Mouse (Mus musculus) forebrain, embryonic 14.5 days (tissue): ENCODE data around the gene Fga. TPM values are rescaled to one million over a fixed set of nuclear protein-coding genes. Genes with fewer than 3 reads are reported as not detected.

Source experiments
- ATAC-seq: fragments of 200-750 bp; cut with Nextera tagmentation; 2 replicates; pipeline ENCODE4 v1.8.0; 2017; ENCODE audit warnings: mild to moderate bottlenecking, moderate library complexity
- DNase-seq: peaks from one replicate; pipeline ENCODE4 v3.0.0-alpha.2; 2015; ENCODE audit warnings: low spot score
- H3K27ac ChIP-seq: fragments of 300-500 bp; sonication (generic); 2 replicates; pipeline ENCODE4 v1.5.1; 2014; ENCODE audit warnings: low read depth, mild to moderate bottlenecking, control low read depth, low read length, moderate library complexity
- H3K27me3 ChIP-seq: fragments of 300-500 bp; sonication (generic); replicated peaks from 2 replicates; pipeline ENCODE4 v1.6.1; 2014; ENCODE audit warnings: low read length, control low read depth, mixed read lengths; ENCODE audit not compliant: control insufficient read depth, insufficient read depth
- H3K36me3 ChIP-seq: fragments of 300-500 bp; sonication (generic); 2 replicates; pipeline ENCODE4 v1.6.1; 2014; ENCODE audit warnings: low read length, control low read depth; ENCODE audit not compliant: control insufficient read depth, insufficient read depth
- H3K4me1 ChIP-seq: fragments of 300-500 bp; sonication (generic); 2 replicates; pipeline ENCODE4 v1.6.1; 2014; ENCODE audit warnings: antibody characterized with exemption, low read length, control low read depth; ENCODE audit not compliant: control insufficient read depth, insufficient read depth
- H3K4me2 ChIP-seq: fragments of 300-500 bp; sonication (generic); 2 replicates; pipeline ENCODE4 v1.6.1; 2014; ENCODE audit warnings: mild to moderate bottlenecking, control low read depth, low read length
- H3K4me3 ChIP-seq: fragments of 300-500 bp; sonication (generic); 2 replicates; pipeline ENCODE4 v1.5.1; 2014; ENCODE audit warnings: low read depth, low read length, control low read depth
- H3K9ac ChIP-seq: fragments of 300-500 bp; sonication (generic); 2 replicates; pipeline ENCODE4 v1.6.1; 2014; ENCODE audit warnings: mild to moderate bottlenecking, low read length, control low read depth, moderate library complexity
- H3K9me3 ChIP-seq: fragments of 300-500 bp; sonication (generic); replicated peaks from 2 replicates; pipeline ENCODE4 v1.6.1; 2016; ENCODE audit warnings: low read length, control low read depth, mixed read lengths; ENCODE audit not compliant: control insufficient read depth
- WGBS: fragments of 180-500 bp; shearing (Covaris S2); extraction: QIAGEN DNeasy Blood & Tissue Kit; methylation state at CpG from one replicate; pipeline ENCODE4 v1.1.7; 2014; 5-methylcytosine and 5-hydroxymethylcytosine counted together
- polyA plus RNA-seq: library from polyadenylated mRNA; unstranded; fragments of >200 nt; fragmentation: Nextera tagmentation; extraction: Ambion mirVana; gene quantifications from 2 replicates; pipeline ENCODE4 v1.2.1, GENCODE M21; 2014

Fga gene
- polyA plus RNA-seq, 1 experiment from 2014 or later = not detected

DNA sequence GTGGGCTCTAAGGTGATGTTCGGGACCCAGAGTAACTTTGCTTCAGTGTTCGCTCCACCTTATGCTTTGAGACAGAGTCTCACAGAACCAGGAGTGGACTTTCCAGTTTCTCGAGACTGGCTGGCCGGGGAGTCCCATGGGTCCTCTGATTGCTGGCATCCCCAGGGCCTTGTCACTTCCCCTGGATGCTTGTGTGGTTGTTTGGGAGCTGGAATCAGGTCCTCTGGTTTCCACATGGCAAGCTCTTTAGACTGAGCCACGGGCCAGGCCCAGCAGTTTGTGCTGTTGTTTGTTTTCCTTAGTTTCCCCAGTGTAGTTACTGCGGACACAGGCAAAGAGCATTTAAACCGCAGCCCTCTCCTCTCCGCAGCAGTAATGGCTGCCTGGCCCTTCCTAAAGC lies 7.9 kb downstream of the Fga start:
- WGBS = 84% methylated on average over 8 of the region's 8 CpGs
- Histone ChIP-seq H3K9me3 (no peaks in the 10 kb centered on the region), H3K9ac (no peak overlapping the region), H3K27ac (no peak overlapping the region), H3K4me1 (no peaks in the 10 kb centered on the region), H3K4me3 (no peak overlapping the region), H3K4me2 (no peak overlapping the region), H3K36me3 (no peaks in the 10 kb centered on the region), H3K27me3 (no peaks in the 10 kb centered on the region)
- ATAC-seq = no peak
- DNase-seq = no peak

DNA sequence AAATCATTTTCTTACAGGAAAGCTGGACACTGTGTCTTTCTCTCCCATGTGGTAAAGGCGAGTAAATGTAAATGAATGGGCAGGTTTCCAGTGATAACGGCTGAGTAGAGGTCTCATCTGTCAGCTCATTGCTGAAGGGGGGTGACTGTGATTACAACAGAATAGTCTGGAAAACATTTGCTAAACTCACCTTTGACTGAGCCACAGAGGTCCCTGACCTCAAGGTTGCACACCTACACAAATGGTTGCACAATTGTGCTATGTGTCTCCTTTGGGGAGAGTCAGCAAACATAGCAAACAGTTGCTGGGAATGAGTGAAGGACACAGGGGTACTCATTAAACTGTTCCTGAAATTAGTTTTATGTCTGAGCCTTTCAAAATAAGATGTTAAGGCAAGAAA lies 13.0 kb downstream of the Fga start:
- Histone ChIP-seq H3K27me3 (no peaks in the 10 kb centered on the region), H3K27ac (no peak overlapping the region), H3K4me3 (no peak overlapping the region), H3K36me3 (no peaks in the 10 kb centered on the region), H3K4me1 (no peaks in the 10 kb centered on the region), H3K9ac (no peak overlapping the region), H3K9me3 (no peaks in the 10 kb centered on the region), H3K4me2 (no peak overlapping the region)
- WGBS = 64% methylated on average over 2 of the region's 2 CpGs
- ATAC-seq (no peak), DNase-seq (no peak)

DNA sequence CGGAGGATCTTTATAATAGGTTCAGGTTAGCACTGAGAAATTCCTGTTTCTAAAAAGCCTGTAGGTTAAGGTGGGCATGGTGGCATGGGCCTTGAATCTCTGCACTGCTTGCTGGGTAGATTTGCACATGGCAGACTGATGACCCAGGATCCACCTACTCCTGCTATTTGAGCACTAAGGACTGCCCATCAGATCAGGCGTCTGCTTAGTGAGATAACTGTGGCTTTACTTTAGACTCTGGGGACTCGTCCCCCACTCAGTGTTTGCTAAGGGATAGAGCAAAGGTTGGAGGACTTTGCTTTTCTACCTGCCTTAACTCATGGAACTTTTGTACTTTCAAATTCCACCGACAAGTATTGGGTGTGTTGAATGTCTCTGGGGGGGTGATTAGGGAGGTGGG lies 13.8 kb downstream of the Fga start:
- H3K36me3 ChIP-seq = no peaks in the 10 kb centered on the region
- no peak overlapping the region for H3K9ac ChIP-seq
- H3K9me3 ChIP-seq = no peaks in the 10 kb centered on the region
- ATAC-seq (no peak), DNase-seq (no peak)
- H3K4me1 ChIP-seq = no peaks in the 10 kb centered on the region
- H3K27me3 ChIP-seq = no peaks in the 10 kb centered on the region
- no peak overlapping the region for H3K4me2 ChIP-seq
- no peak overlapping the region for H3K4me3 ChIP-seq
- 81% methylated on average over 4 of the region's 4 CpGs for WGBS
- H3K27ac ChIP-seq = no peak overlapping the region

DNA sequence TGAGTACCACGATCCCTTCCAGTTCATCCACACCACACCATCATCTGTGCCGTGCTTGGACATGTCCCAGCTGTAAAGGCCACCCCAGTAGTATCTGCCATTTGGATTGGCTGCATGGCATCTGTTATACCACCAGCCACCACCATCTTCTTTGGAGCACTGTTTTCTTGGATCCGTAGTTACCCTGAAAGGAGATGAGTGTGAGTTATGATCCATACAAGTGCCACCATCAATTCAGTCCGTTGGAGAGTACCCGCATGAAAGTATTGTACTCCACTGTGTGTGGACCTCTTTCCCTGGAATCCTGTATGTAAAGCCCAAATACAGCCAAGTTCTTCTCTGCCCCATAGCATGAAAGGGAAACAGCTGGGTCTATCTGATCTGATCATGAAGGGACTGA lies 16.6 kb downstream of the Fga start:
- 89% methylated on average over 5 of the region's 5 CpGs for WGBS

DNA sequence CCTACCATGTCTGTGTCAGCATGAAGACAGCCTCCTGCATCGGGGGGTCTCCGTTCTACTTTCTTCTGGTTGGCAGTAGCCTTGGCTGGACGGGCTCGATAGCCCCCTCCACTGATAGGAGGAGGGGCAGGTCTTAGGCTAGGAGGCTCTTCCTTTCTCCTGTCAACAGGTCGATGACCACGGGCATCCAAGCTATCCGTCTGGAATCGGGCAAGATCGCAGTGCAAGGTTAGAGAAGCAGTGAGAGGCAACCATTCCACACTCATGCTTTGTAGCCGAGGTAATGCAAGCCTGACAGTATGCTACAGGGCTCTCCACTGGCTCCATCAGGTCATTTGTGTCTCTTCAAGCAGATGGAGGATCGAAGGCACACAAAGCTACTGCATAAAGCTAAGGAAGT lies 20.8 kb downstream of the Fga start:
- Histone ChIP-seq H3K27me3 (no peaks in the 10 kb centered on the region), H3K9me3 (no peaks in the 10 kb centered on the region), H3K4me1 (no peaks in the 10 kb centered on the region), H3K36me3 (no peaks in the 10 kb centered on the region), H3K9ac (no peak overlapping the region), H3K4me3 (no peak overlapping the region), H3K4me2 (no peak overlapping the region), H3K27ac (no peak overlapping the region)
- no peak for DNase-seq
- ATAC-seq = no peak
- WGBS = 87% methylated on average over 11 of the region's 11 CpGs

More for the DNA sequence above, 16.6 kb downstream of the Fga start:
- H3K4me1 ChIP-seq = no peaks in the 10 kb centered on the region
- DNase-seq (no peak), ATAC-seq (no peak)
- no peaks in the 10 kb centered on the region for H3K9me3 ChIP-seq
- no peak overlapping the region for H3K4me3 ChIP-seq
- no peaks in the 10 kb centered on the region for H3K27me3 ChIP-seq
- no peak overlapping the region for H3K4me2 ChIP-seq
- H3K9ac ChIP-seq = no peak overlapping the region
- H3K36me3 ChIP-seq = no peaks in the 10 kb centered on the region
- H3K27ac ChIP-seq = no peak overlapping the region

DNA sequence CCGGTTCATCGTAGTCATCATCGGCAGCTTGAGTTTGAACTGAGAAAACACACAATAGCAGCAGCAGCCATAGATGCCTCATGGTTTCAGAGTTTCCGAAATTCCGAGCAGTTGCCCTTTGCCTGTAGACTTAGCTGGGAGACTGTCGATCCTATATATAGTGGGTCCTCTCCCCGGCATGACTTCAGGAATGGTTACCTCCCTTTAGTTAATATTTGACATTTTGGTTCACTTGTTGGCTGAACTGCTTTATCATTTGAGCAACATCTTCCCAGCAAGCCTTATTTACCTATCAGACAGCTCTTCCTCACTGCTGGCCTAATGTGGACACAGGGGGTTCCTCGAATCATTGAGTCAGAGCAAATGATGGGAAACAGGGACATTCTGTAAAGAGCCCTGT lies 23.8 kb downstream of the Fga start, which contains the start of gene Fgb:
Gene Fgb (minus strand): TSS at position 184 of the 400 bp plus-strand sequence.
- WGBS = 92% methylated on average over 8 of the region's 8 CpGs
- Histone ChIP-seq H3K27ac (no peak within 1 kb of the TSS), H3K9ac (no peak within 1 kb of the TSS), H3K4me1 (no peaks in the 10 kb centered on the region), H3K27me3 (no peaks in the 10 kb centered on the region), H3K9me3 (no peaks in the 10 kb centered on the region), H3K4me2 (no peak within 1 kb of the TSS), H3K4me3 (no peak within 1 kb of the TSS), H3K36me3 (no peaks in the 10 kb centered on the region)
- ATAC-seq (no peak), DNase-seq (no peak)

DNA sequence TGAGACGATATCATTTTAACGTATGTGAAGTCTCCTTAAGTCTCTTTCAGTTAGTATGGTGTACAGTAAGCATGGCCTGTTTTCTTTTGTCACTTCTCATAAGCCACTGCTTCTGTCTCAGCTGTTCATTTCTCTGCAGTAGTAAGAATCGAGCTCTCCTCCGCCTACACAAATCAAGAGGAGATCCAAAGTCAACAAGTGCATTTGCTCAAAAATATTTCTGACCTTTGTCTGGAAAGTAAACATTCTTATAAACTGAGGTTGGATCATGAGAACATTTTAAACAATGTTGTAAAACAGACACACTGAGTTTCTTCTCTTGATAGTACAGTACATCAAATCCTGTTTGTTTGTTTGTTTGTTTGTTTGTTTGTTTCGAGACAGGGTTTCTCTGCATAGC lies 24.8 kb downstream of the Fga start:
- Histone ChIP-seq H3K4me1 (no peaks in the 10 kb centered on the region), H3K27me3 (no peaks in the 10 kb centered on the region), H3K27ac (no peak overlapping the region), H3K4me2 (no peak overlapping the region), H3K9ac (no peak overlapping the region), H3K4me3 (no peak overlapping the region), H3K36me3 (no peaks in the 10 kb centered on the region), H3K9me3 (no peaks in the 10 kb centered on the region)
- WGBS = 85% methylated on average over 5 of the region's 5 CpGs
- no peak for ATAC-seq
- DNase-seq = no peak

DNA sequence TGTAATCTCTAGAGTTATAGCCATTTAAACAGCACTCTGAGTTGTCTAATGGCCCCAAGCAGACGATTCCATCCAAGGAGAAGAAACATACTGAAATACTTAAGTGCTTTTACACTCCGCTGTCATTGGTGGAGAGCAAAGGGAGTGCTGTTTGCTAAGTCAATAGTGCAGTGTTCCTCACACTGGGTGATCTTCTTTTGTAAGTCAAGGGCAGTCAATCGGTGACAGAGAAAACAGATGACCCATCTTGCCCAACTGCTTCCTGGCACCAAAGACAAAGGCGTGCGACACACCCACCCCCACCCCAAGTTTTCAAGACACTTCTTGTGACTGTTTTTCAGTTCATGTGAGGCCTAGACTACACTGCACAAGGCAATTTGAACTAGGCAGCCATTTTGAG lies 26.2 kb downstream of the Fga start:
- Histone ChIP-seq H3K9me3 (no peaks in the 10 kb centered on the region), H3K4me1 (peaks cover 6% of the 10 kb centered on the region), H3K9ac (no peak overlapping the region), H3K27ac (no peak overlapping the region), H3K27me3 (no peaks in the 10 kb centered on the region), H3K36me3 (0 out of 2 replicates have a peak, but pooled peaks cover under 1% of the 10 kb centered on the region), H3K4me2 (no peak overlapping the region), H3K4me3 (no peak overlapping the region)
- no peak for ATAC-seq
- no peak for DNase-seq
- 95% methylated on average over 5 of the region's 5 CpGs for whole genome bisulfite sequencing

DNA sequence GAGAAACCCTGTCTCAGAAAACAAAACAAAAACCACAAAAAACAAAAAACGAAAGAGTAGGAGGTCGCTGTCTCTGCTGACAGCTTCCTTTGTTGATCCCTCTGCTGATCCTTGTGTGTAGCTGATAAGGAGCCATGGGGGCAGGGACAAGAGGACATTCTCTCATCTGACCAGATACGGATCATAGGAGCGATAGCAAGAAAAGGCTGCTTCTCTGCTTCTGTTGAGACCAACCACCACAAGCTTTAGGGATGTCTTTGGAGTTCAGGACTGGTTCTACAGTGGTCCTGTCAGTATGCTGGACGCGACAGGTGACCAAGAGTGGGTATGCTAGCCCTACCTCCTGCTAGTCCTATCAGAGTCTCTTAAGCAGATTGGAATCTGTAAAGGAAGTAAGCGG lies 27.2 kb downstream of the Fga start:
- no peaks in the 10 kb centered on the region for H3K9me3 ChIP-seq
- 92% methylated on average over 7 of the region's 7 CpGs for WGBS
- ATAC-seq (no peak), DNase-seq (no peak)
- no peak overlapping the region for H3K4me3 ChIP-seq
- H3K27me3 ChIP-seq = no peaks in the 10 kb centered on the region
- H3K4me2 ChIP-seq = no peak overlapping the region
- H3K4me1 ChIP-seq = peaks cover 6% of the 10 kb centered on the region
- peaks cover 7% of the 10 kb centered on the region; the same call in 1 of the 2 replicates for H3K36me3 ChIP-seq
- H3K27ac ChIP-seq = no peak overlapping the region
- H3K9ac ChIP-seq = no peak overlapping the region
